Mouse (Mus musculus) hematopoietic multipotent progenitor cell, adult 10-12 weeks (in vitro differentiated cells): ENCODE data around the gene Bud31. TPM values are rescaled to one million over a fixed set of nuclear protein-coding genes. Genes with fewer than 3 reads are reported as not detected.

Source experiments
- polyA plus RNA-seq: library from polyadenylated mRNA; stranded (reverse); fragments of >175 nt; gene quantifications from 2 replicates; pipeline ENCODE4 v1.2.3, GENCODE M21; 2012; ENCODE audit warnings: low replicate concordance

Gene Bud31
- polyA plus RNA-seq = 3.6 and 13.6 TPM in 2 replicates

GRCm38 (mm10) chr5:145139571-145140519, at the start of gene Bud31, which contains the start of gene Pdap1:
TSS of gene Bud31 (plus strand) at chr5:145140362.
TSS of gene Pdap1 (minus strand) at chr5:145140238.

GRCm38 (mm10) chr5:145114071-145114605, 26.0 kb upstream of the Bud31 start, which contains the start of gene Arpc1b:
TSS of gene Arpc1b (plus strand) at chr5:145114215.

GRCm38 (mm10) chr5:145166536-145167305, 26.6 kb downstream of the Bud31 start, which contains the start of the genes Ptcd1 and Cpsf4:
TSS of gene Ptcd1 (minus strand) at chr5:145167108.
TSS of gene Cpsf4 (plus strand) at chr5:145167213.

GRCm38 (mm10) chr5:145191962-145192361, 51.8 kb downstream of the Bud31 start, which contains the start of gene Atp5j2:
TSS of gene Atp5j2 (minus strand) at chr5:145192062.

Other genes with a start within 250 kb of the Bud31 start
- gene Smurf1, start 174.5 kb upstream of the Bud31 start, polyA plus RNA-seq = 19.1 and 21.6 TPM in 2 replicates
- not detected in 2 replicates for gene Gm4871, start 107.6 kb upstream of the Bud31 start, polyA plus RNA-seq
- not detected in 2 replicates for gene 1700018F24Rik, start 97.4 kb upstream of the Bud31 start, polyA plus RNA-seq
- 8.5 and 35.6 TPM in 2 replicates for gene Arpc1a, start 56.5 kb upstream of the Bud31 start, polyA plus RNA-seq
- not detected in 2 replicates for gene Kpna7, start 56.3 kb upstream of the Bud31 start, polyA plus RNA-seq
- gene Arpc1b, start 26.1 kb upstream of the Bud31 start, polyA plus RNA-seq = 1,579 and 2,966 TPM in 2 replicates
- 31.3 and 71.5 TPM in 2 replicates for gene Pdap1, start 124 bp upstream of the Bud31 start, polyA plus RNA-seq
- gene Ptcd1, start 26.7 kb downstream of the Bud31 start, polyA plus RNA-seq = 17.5 and 25.2 TPM in 2 replicates
- gene Cpsf4, start 26.9 kb downstream of the Bud31 start, polyA plus RNA-seq = 68.9 and 92.8 TPM in 2 replicates
- 10.0 and 60.4 TPM in 2 replicates for gene Atp5j2, start 51.7 kb downstream of the Bud31 start, polyA plus RNA-seq
- 5.2 and 5.4 TPM in 2 replicates for gene Zkscan14, start 61.5 kb downstream of the Bud31 start, polyA plus RNA-seq
- gene Zkscan5, start 64.2 kb downstream of the Bud31 start, polyA plus RNA-seq = 1.2 and 2.8 TPM in 2 replicates
- gene Zfp655, start 91.4 kb downstream of the Bud31 start, polyA plus RNA-seq = 20.9 and 38.4 TPM in 2 replicates
- 38.1 and 64.9 TPM in 2 replicates for gene Zscan25, start 140.1 kb downstream of the Bud31 start, polyA plus RNA-seq
- not detected in 2 replicates for gene Cyp3a57, start 204.9 kb downstream of the Bud31 start, polyA plus RNA-seq